Mouse (Mus musculus): ENCODE data around the gene Art4. TPM values are rescaled to one million over a fixed set of nuclear protein-coding genes. Genes with fewer than 3 reads are reported as not detected.
A peak's percentile ranks its signal among the peaks of the same experiment; 100 is the strongest.

Art4 gene
- polyA plus RNA-seq, 2 experiments from 2014 or later: 1.5 to 1.6 TPM

GRCm38 (mm10) chr6:136824987-136825386, 32.5 kb downstream of the Art4 start:
- ATAC-seq: no peak

GRCm38 (mm10) chr6:136821086-136821485, 36.4 kb downstream of the Art4 start:
- no peak for ATAC-seq

GRCm38 (mm10) chr6:136820381-136820780, 37.2 kb downstream of the Art4 start:
- ATAC-seq: no peak

GRCm38 (mm10) chr6:136817549-136817948, 40.0 kb downstream of the Art4 start:
- ATAC-seq: no peak

GRCm38 (mm10) chr6:136816826-136817225, 40.7 kb downstream of the Art4 start:
- ATAC-seq: no peak

- no peak for ATAC-seq
Measured at GRCm38 (mm10) chr6:136815381-136815780, 42.2 kb downstream of the Art4 start.

GRCm38 (mm10) chr6:136813117-136813516, 44.4 kb downstream of the Art4 start:
- ATAC-seq: no peak

- ATAC-seq: no peak
Measured at GRCm38 (mm10) chr6:136811196-136811595, 46.3 kb downstream of the Art4 start.

- no peak for ATAC-seq
Measured at GRCm38 (mm10) chr6:136809673-136810072, 47.9 kb downstream of the Art4 start.

GRCm38 (mm10) chr6:136809077-136809476, 48.5 kb downstream of the Art4 start:
- ATAC-seq: peak; percentile 42

- peak; percentile 10 for ATAC-seq
Measured at GRCm38 (mm10) chr6:136808631-136809046, 48.9 kb downstream of the Art4 start.

- peak; percentile 67 for ATAC-seq
Measured at GRCm38 (mm10) chr6:136808014-136808417, 49.5 kb downstream of the Art4 start, which contains the start of gene H2afj. Gene H2afj, plus strand, starts transcription at chr6:136808244.

- no peak for ATAC-seq
Measured at GRCm38 (mm10) chr6:136807395-136808013, 50.0 kb downstream of the Art4 start.

GRCm38 (mm10) chr6:136806819-136807218, 50.7 kb downstream of the Art4 start:
- ATAC-seq: no peak

GRCm38 (mm10) chr6:136805409-136805775, 52.1 kb downstream of the Art4 start:
- ATAC-seq: no peak

- ATAC-seq: no peak
Measured at GRCm38 (mm10) chr6:136804705-136805408, 52.7 kb downstream of the Art4 start.

GRCm38 (mm10) chr6:136803739-136804633, 53.5 kb downstream of the Art4 start, which contains the start of gene Hist4h4:
Gene Hist4h4, minus strand, starts transcription at chr6:136804415.
- peak; percentile 61 for ATAC-seq

- ATAC-seq: peak; percentile 0
Measured at GRCm38 (mm10) chr6:136803093-136803738, 54.3 kb downstream of the Art4 start.

GRCm38 (mm10) chr6:136801274-136801673, 56.3 kb downstream of the Art4 start:
- no peak for ATAC-seq

GRCm38 (mm10) chr6:136800710-136801109, 56.8 kb downstream of the Art4 start:
- ATAC-seq: no peak

All from activated CD4-positive, CD25-positive, alpha-beta regulatory T cell, adult 4 months (primary cell).